In genomic region chr15:77138282-77138681, GRCm38 (mm10) we compare ENCODE assay signal across 31 mouse cellular contexts.
DNase-seq lines count a peak whose midpoint lies in the region; ATAC-seq and TF ChIP-seq lines count a peak whose summit lies in the region.
"Had no signal": no experiment of that assay in that cellular context is flagged by ENCODE, and none has a peak within 500 bp of the region (broad histone marks: within the 10 kb centered on the region; RNA-seq: fewer than 3 reads in every experiment).

No protein-coding gene starts in this region.

- H3K9me3 ChIP-seq in heart, embryonic 13.5 days: peaks cover 5% of the 10 kb centered on the region; the same call in 1 of the 2 replicates
- no peaks in the 10 kb centered on the region for H3K9me3 ChIP-seq in heart, embryonic 11.5 days (replicated peaks; ENCODE audit: control insufficient read depth, low read length)
- peaks cover 3% of the 10 kb centered on the region for H3K9me3 ChIP-seq in kidney, embryonic 16.5 days (ENCODE audit: low read length)
- no peaks in the 10 kb centered on the region for H3K9me3 ChIP-seq in liver, embryonic 16.5 days (replicated peaks; ENCODE audit: control insufficient read depth, low read length)
- no peaks in the 10 kb centered on the region for H3K9me3 ChIP-seq in liver, postnatal 0 days (ENCODE audit: low read length)
- H3K9me3 ChIP-seq: embryonic facial prominence, embryonic 15.5 days; intestine, embryonic 15.5 days; midbrain, embryonic 15.5 days had no signal

- TF ChIP-seq EP300 in liver, postnatal 0 days (IDR thresholded peaks at IDR 0.05; ENCODE audit: low read depth): no peak

- peaks cover 50% of the 10 kb centered on the region for H3K4me1 ChIP-seq in heart, embryonic 13.5 days
- H3K4me1 ChIP-seq in heart, embryonic 11.5 days (ENCODE audit: control insufficient read depth, insufficient read depth, low read length): peaks cover 25% of the 10 kb centered on the region
- peaks cover 14% of the 10 kb centered on the region for H3K4me1 ChIP-seq in kidney, embryonic 16.5 days (ENCODE audit: insufficient read depth, low read length)
- H3K4me1 ChIP-seq in liver, embryonic 16.5 days (ENCODE audit: control insufficient read depth, low read depth, low read length): peaks cover 3% of the 10 kb centered on the region; the same call in 1 of the 2 replicates
- peaks cover 10% of the 10 kb centered on the region for H3K4me1 ChIP-seq in liver, postnatal 0 days (ENCODE audit: insufficient read depth)

- H3K9ac ChIP-seq in heart, embryonic 13.5 days: 0 out of 2 replicates have a peak overlapping the region, but pooled peaks have one; percentile 2
- H3K9ac ChIP-seq in heart, embryonic 11.5 days (ENCODE audit: low read depth, low read length): no peak overlapping the region
- H3K9ac ChIP-seq in kidney, embryonic 16.5 days (replicated peaks; ENCODE audit: low read length): no peak overlapping the region
- H3K9ac ChIP-seq in liver, embryonic 16.5 days (ENCODE audit: low read depth, low read length): no peak overlapping the region
- no peak overlapping the region for H3K9ac ChIP-seq in liver, postnatal 0 days (replicated peaks)
- H3K9ac ChIP-seq: embryonic facial prominence, embryonic 15.5 days; forebrain, embryonic 12.5 days; forebrain, postnatal 0 days; intestine, embryonic 15.5 days; midbrain, embryonic 15.5 days had no signal

- H3K36me3 ChIP-seq in heart, embryonic 13.5 days: peaks cover 43% of the 10 kb centered on the region
- peaks cover 9% of the 10 kb centered on the region for H3K36me3 ChIP-seq in heart, embryonic 11.5 days (ENCODE audit: control insufficient read depth, insufficient read depth, low read length)
- H3K36me3 ChIP-seq in kidney, embryonic 16.5 days (ENCODE audit: insufficient read depth, low read length): peaks cover 12% of the 10 kb centered on the region
- H3K36me3 ChIP-seq in liver, embryonic 16.5 days (ENCODE audit: control insufficient read depth, insufficient read depth): no peaks in the 10 kb centered on the region
- no peaks in the 10 kb centered on the region; the same call in 1 of the 2 replicates for H3K36me3 ChIP-seq in liver, postnatal 0 days (replicated peaks; ENCODE audit: insufficient read depth, low read length)

- no peak for TF ChIP-seq CTCF in liver, postnatal 0 days (IDR thresholded peaks at IDR 0.05; ENCODE audit: low read depth)

- no peak overlapping the region for H3K27ac ChIP-seq in heart, embryonic 13.5 days (replicated peaks)
- H3K27ac ChIP-seq in heart, embryonic 11.5 days (ENCODE audit: low read depth, low read length): no peak overlapping the region
- peak overlapping the region; percentile 29; the same call in 1 of the 2 replicates for H3K27ac ChIP-seq in kidney, embryonic 16.5 days (ENCODE audit: low read length)
- 0 out of 2 replicates have a peak overlapping the region, but pooled peaks have one; percentile 16 for H3K27ac ChIP-seq in liver, embryonic 16.5 days (ENCODE audit: low read length)
- H3K27ac ChIP-seq in liver, postnatal 0 days (ENCODE audit: low read depth): peak overlapping the region; percentile 45; the same call in 1 of the 2 replicates
- H3K27ac ChIP-seq: embryonic facial prominence, embryonic 15.5 days; forebrain, embryonic 12.5 days; heart, adult 2 months; intestine, embryonic 15.5 days; macrophage; midbrain, embryonic 15.5 days had no signal

- DNase-seq in kidney, postnatal 36 days: no peak
- no peak for DNase-seq in liver
- DNase-seq in liver, postnatal 0 days: no peak
- no peak for DNase-seq in urinary bladder, postnatal 14 days (ENCODE audit: low spot score)
- DNase-seq: adrenal gland, postnatal 14 days; cerebellum, adult 11-12 months; cerebellum, postnatal 14 days; forebrain, postnatal 0 days; gastrocnemius, postnatal 36 days; heart, adult 2 months; heart, postnatal 4 days; kidney, adult 2 months; kidney, postnatal 10 days; layer of hippocampus, postnatal 36 days; left cerebral cortex, postnatal 4 days; lung, adult 2 months; lung, postnatal 10 days; right cerebral cortex, postnatal 4 days; thymus, adult 2 months; thymus, postnatal 4 days had no signal

- 63% methylated on average over 5 of the region's 5 CpGs for WGBS in heart, embryonic 13.5 days
- whole genome bisulfite sequencing in heart, embryonic 11.5 days (ENCODE audit: insufficient replicate concordance): 71% methylated on average over 5 of the region's 5 CpGs
- 53% methylated on average over 5 of the region's 5 CpGs for WGBS in kidney, embryonic 16.5 days
- WGBS in liver, embryonic 16.5 days (ENCODE audit: insufficient replicate concordance): 66% methylated on average over 5 of the region's 5 CpGs
- WGBS in liver, postnatal 0 days (ENCODE audit: insufficient replicate concordance): 49% methylated on average over 5 of the region's 5 CpGs

- no peak for ATAC-seq in heart, embryonic 13.5 days (ENCODE audit: extremely low read depth, insufficient number of reproducible peaks, low FRiP score, low TSS enrichment)
- no peak for ATAC-seq in heart, embryonic 11.5 days (replicated peaks; ENCODE audit: insufficient number of reproducible peaks, low FRiP score, low TSS enrichment)
- ATAC-seq in kidney, embryonic 16.5 days (ENCODE audit: low FRiP score, low TSS enrichment): no peak
- ATAC-seq in liver, embryonic 16.5 days (ENCODE audit: low read depth): no peak
- ATAC-seq in liver, postnatal 0 days: no peak
- ATAC-seq: CD4-positive, CD25-positive, alpha-beta regulatory T cell, adult 4 months; forebrain, postnatal 0 days; hindbrain, embryonic 16.5 days; intestine, embryonic 15.5 days; midbrain, embryonic 15.5 days had no signal

- no peak overlapping the region for H3K4me2 ChIP-seq in heart, embryonic 13.5 days
- no peak overlapping the region for H3K4me2 ChIP-seq in heart, embryonic 11.5 days
- H3K4me2 ChIP-seq in kidney, embryonic 16.5 days (replicated peaks; ENCODE audit: low read depth, low read length): no peak overlapping the region
- no peak overlapping the region for H3K4me2 ChIP-seq in liver, embryonic 16.5 days (ENCODE audit: low read depth, low read length)
- no peak overlapping the region for H3K4me2 ChIP-seq in liver, postnatal 0 days (ENCODE audit: low read depth, low read length)
- H3K4me2 ChIP-seq: embryonic facial prominence, embryonic 15.5 days; forebrain, embryonic 12.5 days; intestine, embryonic 15.5 days; midbrain, embryonic 15.5 days had no signal

- no peaks in the 10 kb centered on the region for H3K27me3 ChIP-seq in heart, embryonic 13.5 days (replicated peaks)
- H3K27me3 ChIP-seq in heart, embryonic 11.5 days (ENCODE audit: control insufficient read depth, insufficient read depth, low read length): no peaks in the 10 kb centered on the region
- H3K27me3 ChIP-seq in kidney, embryonic 16.5 days (ENCODE audit: insufficient read depth, low read length): no peaks in the 10 kb centered on the region
- H3K27me3 ChIP-seq in liver, embryonic 16.5 days (ENCODE audit: control insufficient read depth, insufficient read depth, low read depth, low read length): no peaks in the 10 kb centered on the region
- no peaks in the 10 kb centered on the region for H3K27me3 ChIP-seq in liver, postnatal 0 days (ENCODE audit: insufficient read depth, low read length)
- H3K27me3 ChIP-seq: embryonic facial prominence, embryonic 15.5 days; forebrain, embryonic 12.5 days; intestine, embryonic 15.5 days; midbrain, embryonic 15.5 days had no signal

- no peak overlapping the region for H3K4me3 ChIP-seq in heart, embryonic 13.5 days
- H3K4me3 ChIP-seq in heart, embryonic 11.5 days (ENCODE audit: low read depth, low read length): no peak overlapping the region
- H3K4me3 ChIP-seq in kidney, embryonic 16.5 days (ENCODE audit: low read length): no peak overlapping the region
- H3K4me3 ChIP-seq in liver, embryonic 16.5 days (ENCODE audit: low read depth, low read length): no peak overlapping the region
- no peak overlapping the region for H3K4me3 ChIP-seq in liver, postnatal 0 days (ENCODE audit: low read depth, low read length)
- H3K4me3 ChIP-seq: embryonic facial prominence, embryonic 15.5 days; forebrain, embryonic 12.5 days; heart, adult 2 months; intestine, embryonic 15.5 days; midbrain, embryonic 15.5 days had no signal

Comparison
In these comparisons a context has a peak if more than half of its experiments do, and no peak if none do; other contexts are left out.
1. H3K27ac ChIP-seq: peak in kidney, embryonic 16.5 days (single experiment), liver, embryonic 16.5 days (single experiment) and liver, postnatal 0 days (single experiment); none in heart, embryonic 13.5 days (single experiment) and heart, embryonic 11.5 days (single experiment).